Mouse (Mus musculus) T-helper 2 cell (primary cell): ENCODE data around the gene Cd8b1.

ENCODE experiments used
- in situ Hi-C: fragments of 300-600 bp; cut with MboI, MseI; formaldehyde crosslinking; loops from one replicate; pipeline ENCODE4 v1.15.1; 2025; ENCODE audit warnings: high pct_unique_total_duplicates

Cd8b1 gene

GRCm38 (mm10) chr6:71322491-71322921 lies at the start of gene Cd8b1:
Gene Cd8b1 (plus strand): TSS chr6:71322788.
- in situ Hi-C loops = no loop called here

- in situ Hi-C loops = no loop called here
Measured at GRCm38 (mm10) chr6:71273715-71274114, 48.9 kb upstream of the Cd8b1 start.

DNA sequence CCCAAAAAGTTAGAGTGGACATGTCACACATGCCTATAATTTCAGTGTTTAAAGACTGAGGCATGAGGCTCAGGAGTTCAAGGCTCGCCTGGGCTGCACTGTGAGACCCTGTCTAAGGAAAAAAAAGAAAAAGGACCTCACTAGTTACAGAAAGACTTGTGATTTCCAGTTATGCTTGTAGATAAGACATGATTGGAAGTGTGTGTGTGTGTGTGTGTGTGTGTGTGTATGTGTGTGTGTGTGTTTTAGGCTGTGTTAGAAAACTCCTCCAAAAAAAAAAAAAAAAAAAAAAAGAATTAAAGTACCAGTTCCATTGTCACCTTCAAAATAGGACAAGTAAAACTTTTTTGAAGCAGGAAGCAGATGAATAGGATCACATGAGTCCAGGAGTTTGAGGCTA lies 48.0 kb upstream of the Cd8b1 start:
- in situ Hi-C loops = no loop called here

- in situ Hi-C loops = no loop called here
Measured at GRCm38 (mm10) chr6:71279418-71279817, 43.2 kb upstream of the Cd8b1 start.

GRCm38 (mm10) chr6:71293509-71293908 lies 29.1 kb upstream of the Cd8b1 start:
- in situ Hi-C loops = loop anchor here (10.0 kb wide), 1 partner anchor 101 kb away; no protein-coding TSS in a partner anchor

- in situ Hi-C loops = loop anchor here (10.0 kb wide), 1 partner anchor 99 kb away; no protein-coding TSS in a partner anchor
Measured at GRCm38 (mm10) chr6:71295303-71295702, 27.3 kb upstream of the Cd8b1 start.

- in situ Hi-C loops = loop anchor here (10.0 kb wide), 1 partner anchor 97 kb away; no protein-coding TSS in a partner anchor
Measured at GRCm38 (mm10) chr6:71298051-71298450, 24.5 kb upstream of the Cd8b1 start.

DNA sequence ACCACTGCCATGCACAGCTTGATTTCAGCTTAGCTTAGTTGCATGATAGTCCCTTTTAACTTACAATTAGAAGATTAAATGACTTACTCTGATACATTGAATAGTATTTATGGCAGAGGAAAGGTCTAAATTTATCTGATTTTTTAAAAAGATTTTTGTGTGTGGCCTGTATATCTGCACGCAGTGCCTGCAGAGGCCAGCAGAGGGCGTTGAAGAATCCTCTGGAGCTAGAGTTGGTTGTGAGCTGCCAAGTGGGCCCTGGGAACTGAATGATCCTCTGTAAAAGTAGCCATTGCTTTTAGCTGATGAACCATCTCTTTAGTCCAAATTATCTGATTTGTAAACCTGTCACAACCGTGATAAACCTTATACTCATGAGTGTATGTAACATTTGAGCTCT lies 23.8 kb upstream of the Cd8b1 start:
- in situ Hi-C loops = loop anchor here (10.0 kb wide), 1 partner anchor 96 kb away; no protein-coding TSS in a partner anchor

DNA sequence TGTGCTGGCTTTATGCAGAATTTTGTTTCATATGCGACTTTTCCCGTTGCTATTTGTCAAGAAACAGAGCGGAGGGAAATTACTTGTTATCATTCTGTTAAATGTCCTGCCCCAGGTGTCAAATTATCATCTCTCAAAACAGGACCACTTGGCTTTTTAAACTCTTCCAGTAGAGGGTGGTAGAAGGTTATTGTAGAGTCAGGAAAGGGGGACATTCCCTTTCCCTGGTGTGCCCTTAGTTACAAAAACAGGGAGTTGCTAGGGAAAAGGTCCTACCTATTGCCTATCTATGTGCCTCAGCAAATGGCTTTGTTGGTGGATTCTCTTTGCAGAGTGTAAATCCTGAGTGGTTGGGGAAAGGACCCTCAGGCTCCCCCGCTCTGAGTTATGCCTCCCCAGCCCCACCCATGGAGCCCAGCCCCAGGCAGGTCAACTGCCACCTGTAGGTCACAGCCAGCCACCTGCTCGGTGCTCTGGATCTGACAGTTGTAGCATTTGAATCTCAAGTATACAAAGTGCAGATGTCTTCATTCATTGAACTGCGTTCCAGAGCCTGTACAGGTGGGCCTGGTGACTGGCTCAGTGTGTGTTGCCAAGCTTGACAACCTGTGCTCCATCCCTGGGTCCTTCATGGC lies 20.4 kb upstream of the Cd8b1 start:
- in situ Hi-C loops = no loop called here

DNA sequence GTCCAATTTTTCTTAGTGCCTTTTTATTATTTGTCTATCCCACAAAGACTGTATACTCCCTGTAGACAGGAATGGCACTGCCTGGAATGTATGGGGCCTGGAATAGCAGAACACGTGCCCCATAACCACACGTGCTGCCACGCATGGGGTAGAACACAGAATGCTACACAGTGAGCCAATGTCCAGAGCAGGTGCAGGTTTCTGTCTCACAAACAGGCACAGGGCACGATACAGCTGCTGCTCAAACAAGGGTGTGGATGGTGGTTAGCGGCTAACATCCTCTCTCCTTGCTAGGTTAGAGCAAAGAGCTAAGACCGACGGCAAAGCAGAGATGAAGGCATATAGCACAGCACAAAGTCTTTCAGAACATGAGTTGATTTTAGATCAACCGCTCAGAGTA lies 15.1 kb upstream of the Cd8b1 start:
- in situ Hi-C loops = no loop called here

DNA sequence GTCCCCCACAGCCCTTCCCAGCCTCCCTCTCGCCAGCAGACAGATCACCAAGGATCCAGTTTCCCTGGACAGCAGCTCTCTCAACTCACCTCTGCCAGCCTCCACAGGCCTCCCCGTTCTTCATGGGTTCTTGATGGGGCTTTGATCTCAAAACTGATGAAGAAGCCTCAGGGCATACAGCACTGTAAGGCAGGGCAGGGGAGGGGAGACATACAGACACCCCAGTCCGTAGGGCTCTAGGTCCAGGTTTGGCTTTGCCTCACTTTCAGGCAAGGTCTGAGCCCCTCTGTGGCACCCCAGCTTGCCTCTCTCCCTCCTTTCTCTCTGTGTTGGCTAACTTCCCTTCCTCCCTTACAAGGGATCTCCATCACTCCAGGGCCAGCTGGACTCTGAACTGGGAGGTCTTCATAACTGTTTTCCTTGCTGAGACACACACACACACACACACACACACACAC lies 733 bp upstream of the Cd8b1 start, which contains the start of gene Smyd1:
Gene Smyd1, minus strand, starts transcription at position 408 of the 458 bp plus-strand sequence.
- in situ Hi-C loops = no loop called here

- in situ Hi-C loops = no loop called here
Measured at GRCm38 (mm10) chr6:71324816-71325215, 2.2 kb downstream of the Cd8b1 start.

GRCm38 (mm10) chr6:71329881-71330280 lies 7.3 kb downstream of the Cd8b1 start:
- in situ Hi-C loops = loop anchor here (10.0 kb wide), 1 partner anchor 205 kb away; no protein-coding TSS in a partner anchor

DNA sequence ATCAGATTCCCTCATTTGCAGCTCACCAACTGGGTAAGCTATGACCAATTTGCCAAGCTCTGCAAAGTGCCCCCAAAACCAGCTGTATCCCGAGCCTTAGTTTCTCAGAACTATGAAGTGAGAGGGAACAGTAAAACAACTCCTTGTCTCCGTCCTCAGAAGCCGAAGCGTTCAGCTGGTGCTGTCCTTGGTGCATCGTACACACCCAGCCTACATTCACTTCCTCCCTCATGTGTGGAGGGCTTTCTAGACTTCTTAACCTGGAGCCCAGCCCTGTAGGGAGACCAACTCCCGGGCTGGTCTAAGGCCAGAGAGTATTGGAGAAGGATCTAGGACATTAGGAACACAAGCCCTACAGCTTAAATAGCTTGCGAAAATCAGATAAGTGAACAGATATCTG lies 7.9 kb downstream of the Cd8b1 start:
- in situ Hi-C loops = loop anchor here (10.0 kb wide), 1 partner anchor 204 kb away; no protein-coding TSS in a partner anchor

DNA sequence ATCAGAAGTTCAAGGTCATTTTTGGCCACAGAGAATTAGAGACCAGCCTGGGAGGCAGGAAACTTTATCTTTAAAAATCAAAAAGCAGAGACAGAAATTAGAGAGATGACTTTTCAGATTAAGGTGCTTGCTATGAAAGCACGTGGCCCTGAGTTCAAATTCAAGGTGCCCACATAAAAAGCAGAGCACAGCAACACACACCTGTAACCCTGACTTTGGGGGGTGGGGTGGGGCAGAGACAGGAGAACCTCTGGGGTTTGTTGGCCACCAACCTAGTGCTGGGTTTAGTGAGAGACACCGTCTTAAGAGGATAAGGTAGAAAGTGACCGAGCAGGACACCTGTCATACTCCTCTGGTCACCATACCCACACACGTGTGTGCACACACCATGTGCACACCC lies 8.9 kb downstream of the Cd8b1 start:
- in situ Hi-C loops = loop anchor here (10.0 kb wide), 1 partner anchor 203 kb away; no protein-coding TSS in a partner anchor

DNA sequence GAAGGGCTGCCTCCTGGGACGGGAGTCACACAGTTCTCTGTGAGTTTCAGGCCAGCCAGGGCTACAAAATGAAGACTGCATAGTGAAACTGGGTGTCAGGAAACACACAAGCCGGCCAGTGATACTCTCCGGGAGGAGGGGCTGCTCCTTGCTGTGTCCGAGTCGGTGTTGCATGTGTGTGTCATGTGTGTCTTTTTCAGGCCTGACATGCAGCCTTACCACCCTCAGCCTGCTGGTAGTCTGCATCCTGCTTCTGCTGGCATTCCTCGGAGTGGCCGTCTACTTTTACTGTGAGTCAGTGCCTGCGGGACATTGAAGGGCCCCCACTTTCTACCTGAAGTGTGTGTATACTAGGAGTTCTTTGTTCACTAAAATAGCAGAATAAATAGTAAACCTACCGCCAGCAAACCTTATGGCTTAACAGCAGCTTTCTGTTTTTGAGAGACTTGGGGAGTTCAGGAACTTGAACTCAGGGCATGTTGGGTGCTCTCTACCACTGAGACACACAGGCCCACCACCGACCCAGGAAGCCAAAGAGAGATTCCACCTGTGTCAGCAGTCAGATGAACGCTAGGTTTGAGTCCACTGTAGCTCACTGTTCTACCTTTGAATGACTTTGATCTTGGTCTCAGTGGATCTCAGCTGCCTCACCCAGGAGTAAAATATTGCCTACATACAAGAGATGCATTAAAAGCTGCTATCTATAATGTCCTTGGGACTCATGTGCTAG lies 9.8 kb downstream of the Cd8b1 start:
- in situ Hi-C loops = loop anchor here (10.0 kb wide), 1 partner anchor 202 kb away; no protein-coding TSS in a partner anchor

DNA sequence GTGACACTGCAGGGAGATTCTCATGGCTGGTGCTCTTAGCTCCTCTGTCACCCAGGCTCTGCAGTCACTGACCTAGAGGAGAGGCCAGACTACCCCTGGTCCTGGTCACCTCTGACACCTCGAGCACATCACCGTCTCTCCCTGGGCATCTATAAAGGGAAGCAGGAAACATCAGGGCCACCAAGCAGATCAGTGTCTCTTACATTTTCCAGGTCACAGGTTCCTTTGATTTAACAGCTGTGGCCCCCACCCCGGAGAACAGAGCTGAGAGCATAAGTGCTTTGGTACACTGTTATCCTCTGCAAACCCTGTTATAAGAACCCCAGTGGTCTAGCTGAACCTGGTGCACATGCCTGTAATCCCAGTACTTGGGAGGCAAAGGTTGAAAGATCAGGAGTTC lies 10.4 kb downstream of the Cd8b1 start:
- in situ Hi-C loops = loop anchor here (10.0 kb wide), 1 partner anchor 202 kb away; no protein-coding TSS in a partner anchor

GRCm38 (mm10) chr6:71333578-71334273 lies 11.1 kb downstream of the Cd8b1 start:
- in situ Hi-C loops = loop anchor here (10.0 kb wide), 1 partner anchor 201 kb away; no protein-coding TSS in a partner anchor

DNA sequence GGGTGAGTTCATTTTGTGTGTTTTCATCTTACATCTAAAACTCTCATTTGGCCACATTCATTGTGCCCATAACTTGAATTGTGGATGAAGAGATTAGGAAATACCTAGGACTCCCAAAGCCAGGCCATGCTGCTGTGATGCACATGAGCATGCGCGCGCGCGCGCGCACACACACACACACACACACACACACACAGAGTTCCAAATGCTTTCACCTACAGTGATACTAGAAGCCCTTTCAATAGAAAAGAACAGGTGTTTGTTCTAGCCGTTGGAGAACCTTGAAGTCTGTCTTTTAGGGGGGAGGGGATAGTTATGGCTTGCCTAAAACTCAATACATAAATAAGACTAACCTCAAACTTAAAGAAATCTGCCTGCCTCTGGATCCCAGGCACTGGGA lies 15.1 kb downstream of the Cd8b1 start:
- in situ Hi-C loops = loop anchor here (10.0 kb wide), 1 partner anchor 197 kb away; no protein-coding TSS in a partner anchor

DNA sequence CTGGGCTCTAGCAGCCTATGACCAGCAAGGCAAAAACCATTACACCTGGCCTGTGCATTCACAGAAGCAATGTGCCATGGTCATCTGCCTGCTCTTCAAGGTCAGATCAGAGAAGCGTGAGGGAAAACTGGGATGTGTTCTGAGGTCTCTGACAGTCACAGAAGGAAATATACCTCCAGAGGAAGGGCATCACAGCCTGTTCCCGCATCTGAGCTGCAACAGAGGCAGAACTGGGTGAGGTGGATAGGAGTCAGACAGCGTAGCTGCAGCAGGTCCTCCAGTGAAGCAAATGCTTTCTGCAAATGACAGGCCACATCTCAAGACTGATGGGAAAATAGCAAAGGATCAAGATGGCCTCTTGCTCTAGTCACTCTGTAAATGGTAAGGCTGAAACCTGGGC lies 16.4 kb downstream of the Cd8b1 start:
- in situ Hi-C loops = loop anchor here (10.0 kb wide), 1 partner anchor 196 kb away; no protein-coding TSS in a partner anchor

DNA sequence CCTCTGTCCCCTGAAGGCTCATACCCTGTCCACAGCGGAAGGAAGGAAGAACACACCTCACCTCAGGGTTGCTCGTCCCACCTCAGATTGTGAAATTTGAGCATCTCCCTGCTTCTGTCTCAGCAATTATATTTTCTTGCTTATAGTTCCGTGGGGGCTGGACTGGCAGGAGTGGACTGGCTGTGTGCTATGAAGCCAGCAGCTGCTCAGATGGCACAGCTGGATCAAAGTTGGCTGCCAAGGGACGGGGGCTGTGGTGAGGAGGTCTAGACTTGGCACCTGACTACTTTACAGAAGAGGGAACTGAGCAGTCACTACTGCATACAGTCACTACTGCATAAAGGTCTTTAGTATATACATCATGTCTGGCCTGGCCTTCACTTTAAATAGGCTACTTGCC lies 16.8 kb downstream of the Cd8b1 start:
- in situ Hi-C loops = loop anchor here (10.0 kb wide), 1 partner anchor 195 kb away; no protein-coding TSS in a partner anchor
